Mouse (Mus musculus) ES-E14 (cell line): ENCODE data around the gene Sertad2. TPM values are rescaled to one million over a fixed set of nuclear protein-coding genes. Genes with fewer than 3 reads are reported as not detected.

ENCODE experiments used
- DNase-seq: peaks from one replicate; pipeline ENCODE4 v3.0.0-alpha.2; 2013; ENCODE audit warnings: low read depth, low spot score
- H3K27ac ChIP-seq: 2 replicates; pipeline ENCODE4 v1.5.1; 2012; ENCODE audit warnings: low read depth, mild to moderate bottlenecking, low read length, moderate library complexity, mixed read lengths; ENCODE audit not compliant: poor library complexity, insufficient read depth, severe bottlenecking
- H3K36me3 ChIP-seq: 2 replicates; pipeline ENCODE4 v1.6.1; 2012; ENCODE audit warnings: mild to moderate bottlenecking, low read length, moderate library complexity, mixed read lengths; ENCODE audit not compliant: control insufficient read depth, poor library complexity, insufficient read depth, severe bottlenecking
- H3K4me1 ChIP-seq, 2 experiments: fragments of 150-350 bp in 1 of 2; sonication (generic) in 1 of 2; 2 replicates each; pipeline ENCODE4 v1.6.1; 2012; ENCODE audit warnings: low read length in 2 of 2, mild to moderate bottlenecking in 1 of 2, mixed read lengths in 1 of 2; ENCODE audit not compliant: control insufficient read depth in 2 of 2, insufficient read depth in 2 of 2, poor library complexity in 1 of 2
- H3K4me3 ChIP-seq, 2 experiments: fragments of 150-350 bp in 1 of 2; sonication (generic) in 1 of 2; 2 replicates each; pipeline ENCODE4 v1.5.1; 2012; ENCODE audit warnings: low read length in 2 of 2, low read depth in 1 of 2, mild to moderate bottlenecking in 1 of 2, mixed read lengths in 1 of 2; ENCODE audit not compliant: insufficient read depth in 1 of 2, poor library complexity in 1 of 2, severe bottlenecking in 1 of 2
- H3K9ac ChIP-seq: 2 replicates; pipeline ENCODE4 v1.6.1; 2012; ENCODE audit warnings: low read depth, mild to moderate bottlenecking, low read length, mixed read lengths; ENCODE audit not compliant: poor library complexity, insufficient read depth, severe bottlenecking
- H3K9me3 ChIP-seq: fragments of 150-350 bp; sonication (generic); 2 replicates; pipeline ENCODE4 v1.6.1; 2012; ENCODE audit warnings: low read depth, mild to moderate bottlenecking, low read length; ENCODE audit not compliant: control insufficient read depth, insufficient read depth
- CHD2 ChIP-seq: IDR thresholded peaks from 2 replicates; pipeline ENCODE4 v1.6.1; 2014; ENCODE audit warnings: mild to moderate bottlenecking, low read depth, low read length, inconsistent platforms
- HCFC1 ChIP-seq: IDR thresholded peaks from 2 replicates; pipeline ENCODE4 v1.6.1; 2012; ENCODE audit warnings: low read length, inconsistent platforms, borderline replicate concordance; ENCODE audit not compliant: insufficient read depth
- MAFK ChIP-seq: IDR thresholded peaks from 2 replicates; pipeline ENCODE4 v1.6.1; 2014; ENCODE audit warnings: mild to moderate bottlenecking, low read depth, low read length, inconsistent platforms; ENCODE audit not compliant: insufficient read depth
- ZC3H11A ChIP-seq: IDR thresholded peaks from 2 replicates; pipeline ENCODE4 v1.6.1; 2012; ENCODE audit warnings: low read depth, mild to moderate bottlenecking, inconsistent platforms, low read length, borderline replicate concordance
- ZNF384 ChIP-seq: IDR thresholded peaks from 2 replicates; pipeline ENCODE4 v1.6.1; 2012; ENCODE audit warnings: low read depth, low read length, inconsistent platforms
- in situ Hi-C, 2 experiments: fragments of 600-800 bp; cut with MboI; formaldehyde crosslinking; loops; one replicate each; pipeline ENCODE4 v1.15.1; 2025; ENCODE audit warnings: low sequenced_read_pairs in 2 of 2, inconsistent platforms in 1 of 2; ENCODE audit not compliant: unreplicated experiment in 2 of 2
- total RNA-seq: library from RNA; depleted of rRNA; stranded (reverse); fragments of 300-350 nt; gene quantifications from 2 replicates; pipeline ENCODE4 v1.2.3, GENCODE M21; 2012

Sertad2 gene
- total RNA-seq, 1 experiment: 16.0 TPM

GRCm38 (mm10) chr11:20513574-20513973 is 29.5 kb upstream of the Sertad2 start:
- no peaks in the 10 kb centered on the region; the same call in 1 of the 2 replicates for H3K36me3 ChIP-seq
- H3K4me1 ChIP-seq: no peaks in the 10 kb centered on the region
- TF ChIP-seq ZNF384 (no peak), ZC3H11A (no peak), HCFC1 (no peak), CHD2 (no peak), MAFK (no peak)
- no peak overlapping the region for H3K4me3 ChIP-seq
- no peak overlapping the region for H3K27ac ChIP-seq
- no peak overlapping the region for H3K9ac ChIP-seq
- in situ Hi-C loops: no loop called here
- H3K9me3 ChIP-seq: peaks cover 23% of the 10 kb centered on the region
- DNase-seq: no peak

- TF ChIP-seq ZNF384: no peak
- TF ChIP-seq MAFK: no peak
- no peak for TF ChIP-seq ZC3H11A
- no peak for TF ChIP-seq CHD2
- Histone ChIP-seq H3K4me3 (no peak overlapping the region), H3K9ac (no peak overlapping the region), H3K27ac (no peak overlapping the region), H3K4me1 (no peaks in the 10 kb centered on the region), H3K36me3 (no peaks in the 10 kb centered on the region; the same call in 1 of the 2 replicates), H3K9me3 (peaks cover 23% of the 10 kb centered on the region)
- no peak for DNase-seq
- in situ Hi-C loops: no loop called here
Measured at GRCm38 (mm10) chr11:20514757-20515156, 28.3 kb upstream of the Sertad2 start.

- Histone ChIP-seq H3K36me3 (no peaks in the 10 kb centered on the region), H3K9ac (no peak overlapping the region), H3K9me3 (peaks cover 2% of the 10 kb centered on the region; the same call in 1 of the 2 replicates), H3K27ac (no peak overlapping the region), H3K4me1 (no peaks in the 10 kb centered on the region), H3K4me3 (no peak overlapping the region)
- TF ChIP-seq ZC3H11A (no peak), CHD2 (no peak)
- DNase-seq: no peak
- in situ Hi-C loops: no loop called here
Measured at GRCm38 (mm10) chr11:20521321-20521720, 21.7 kb upstream of the Sertad2 start.

GRCm38 (mm10) chr11:20522750-20523149 is 20.3 kb upstream of the Sertad2 start:
- no peak for DNase-seq
- H3K36me3 ChIP-seq: no peaks in the 10 kb centered on the region
- H3K9ac ChIP-seq: no peak overlapping the region
- in situ Hi-C loops: no loop called here
- TF ChIP-seq HCFC1 (no peak), ZNF384 (no peak), MAFK (no peak), CHD2 (no peak), ZC3H11A (no peak)
- H3K9me3 ChIP-seq: peaks cover 2% of the 10 kb centered on the region; the same call in 1 of the 2 replicates
- no peak overlapping the region for H3K27ac ChIP-seq
- H3K4me3 ChIP-seq: no peak overlapping the region
- no peaks in the 10 kb centered on the region for H3K4me1 ChIP-seq

GRCm38 (mm10) chr11:20524435-20524834 is 18.6 kb upstream of the Sertad2 start:
- Histone ChIP-seq H3K9me3 (peaks cover 2% of the 10 kb centered on the region; the same call in 1 of the 2 replicates), H3K4me1 (peaks cover 1 to 3% of the 10 kb centered on the region in 2 experiments; a peak in 1 of 4 replicates), H3K27ac (no peak overlapping the region), H3K9ac (no peak overlapping the region), H3K36me3 (no peaks in the 10 kb centered on the region), H3K4me3 (no peak overlapping the region)
- TF ChIP-seq HCFC1: no peak
- TF ChIP-seq CHD2: no peak
- no peak for DNase-seq
- in situ Hi-C loops: no loop called here
